Mouse (Mus musculus) brain, embryonic 14.5 days (tissue): ENCODE measurements around the gene Nprl2.
"Not testable (repeated sequence)": the region's sequence is repeated elsewhere in the genome, so short reads cannot be mapped to it uniquely, and the experiment has no call there.

Experiments used
- CTCF ChIP-seq: fragments of 200-500 bp; IDR thresholded peaks from 2 replicates; pipeline ENCODE4 v1.5.1; 2012; ENCODE audit warnings: inconsistent platforms, mild to moderate bottlenecking, moderate library complexity, borderline replicate concordance; ENCODE audit not compliant: insufficient read depth, insufficient read length; ENCODE audit errors: extremely low read depth
- POLR2A ChIP-seq: fragments of 200-500 bp; IDR thresholded peaks from 2 replicates; pipeline ENCODE4 v1.6.1; 2012; ENCODE audit warnings: mild to moderate bottlenecking, inconsistent platforms, borderline replicate concordance; ENCODE audit not compliant: poor library complexity, insufficient read depth, insufficient read length, severe bottlenecking; ENCODE audit errors: extremely low read depth

GRCm38 (mm10) chr9:107565556-107565955 lies 23.5 kb downstream of the Nprl2 start:
- TF ChIP-seq POLR2A = not testable (repeated sequence)
- TF ChIP-seq CTCF = 0 out of 2 replicates have a peak, but pooled peaks have one; percentile 21
